Mouse (Mus musculus): ENCODE results near the gene Spg11.

The Spg11 gene

GRCm38 (mm10) chr2:122117961-122118958, at the start of gene Spg11:
Gene Spg11, minus strand, starts transcription at chr2:122118386.
- peak; percentile 89 for DNase-seq (ENCODE audit: low read depth, low spot score)

GRCm38 (mm10) chr2:122164293-122164692, 46.1 kb upstream of the Spg11 start:
- DNase-seq (ENCODE audit: low read depth, low spot score), result no peak

- DNase-seq (ENCODE audit: low read depth, low spot score), result no peak
Observed at GRCm38 (mm10) chr2:122163430-122164195, 45.4 kb upstream of the Spg11 start.

GRCm38 (mm10) chr2:122162529-122162928, 44.3 kb upstream of the Spg11 start:
- no peak for DNase-seq (ENCODE audit: low read depth, low spot score)

- DNase-seq (ENCODE audit: low read depth, low spot score), result no peak
Observed at GRCm38 (mm10) chr2:122161542-122161941, 43.4 kb upstream of the Spg11 start.

GRCm38 (mm10) chr2:122160680-122161079, 42.5 kb upstream of the Spg11 start, which contains the start of gene Trim69:
Gene Trim69, plus strand, starts transcription at chr2:122160700.
- peak; percentile 32 for DNase-seq (ENCODE audit: low read depth, low spot score)

GRCm38 (mm10) chr2:122159667-122160066, 41.5 kb upstream of the Spg11 start:
- DNase-seq (ENCODE audit: low read depth, low spot score), result no peak

GRCm38 (mm10) chr2:122158362-122158802, 40.2 kb upstream of the Spg11 start:
- DNase-seq (ENCODE audit: low read depth, low spot score), result no peak

- no peak for DNase-seq (ENCODE audit: low read depth, low spot score)
Observed at GRCm38 (mm10) chr2:122157561-122157960, 39.4 kb upstream of the Spg11 start.

- DNase-seq (ENCODE audit: low read depth, low spot score), result no peak
Observed at GRCm38 (mm10) chr2:122156051-122156700, 38.0 kb upstream of the Spg11 start.

- no peak for DNase-seq (ENCODE audit: low read depth, low spot score)
Observed at GRCm38 (mm10) chr2:122155292-122155691, 37.1 kb upstream of the Spg11 start.

- no peak for DNase-seq (ENCODE audit: low read depth, low spot score)
Observed at GRCm38 (mm10) chr2:122154479-122154878, 36.3 kb upstream of the Spg11 start.

- DNase-seq (ENCODE audit: low read depth, low spot score), result no peak
Observed at GRCm38 (mm10) chr2:122153681-122154365, 35.6 kb upstream of the Spg11 start.

- no peak for DNase-seq (ENCODE audit: low read depth, low spot score)
Observed at GRCm38 (mm10) chr2:122152850-122153249, 34.7 kb upstream of the Spg11 start.

- no peak for DNase-seq (ENCODE audit: low read depth, low spot score)
Observed at GRCm38 (mm10) chr2:122151221-122151620, 33.0 kb upstream of the Spg11 start.

- DNase-seq (ENCODE audit: low read depth, low spot score), result no peak
Observed at GRCm38 (mm10) chr2:122149716-122150115, 31.5 kb upstream of the Spg11 start.

GRCm38 (mm10) chr2:122149316-122149715, 31.1 kb upstream of the Spg11 start:
- DNase-seq (ENCODE audit: low read depth, low spot score), result no peak

- DNase-seq (ENCODE audit: low read depth, low spot score), result no peak
Observed at GRCm38 (mm10) chr2:122148242-122148917, 30.2 kb upstream of the Spg11 start.

GRCm38 (mm10) chr2:122147508-122148241, 29.5 kb upstream of the Spg11 start, which contains the start of gene B2m:
Gene B2m, plus strand, starts transcription at chr2:122147686.
- DNase-seq (ENCODE audit: low read depth, low spot score), result peak; percentile 49

GRCm38 (mm10) chr2:122146687-122147086, 28.5 kb upstream of the Spg11 start:
- DNase-seq (ENCODE audit: low read depth, low spot score), result no peak
